Mouse (Mus musculus): ENCODE results near the gene Rnf10. TPM values are rescaled to one million over a fixed set of nuclear protein-coding genes. Genes with fewer than 3 reads are reported as not detected.
A peak's percentile ranks its signal among the peaks of the same experiment; 100 is the strongest.

The Rnf10 gene
- polyA plus RNA-seq, 1 experiment from 2014 or later = 160 TPM

DNA sequence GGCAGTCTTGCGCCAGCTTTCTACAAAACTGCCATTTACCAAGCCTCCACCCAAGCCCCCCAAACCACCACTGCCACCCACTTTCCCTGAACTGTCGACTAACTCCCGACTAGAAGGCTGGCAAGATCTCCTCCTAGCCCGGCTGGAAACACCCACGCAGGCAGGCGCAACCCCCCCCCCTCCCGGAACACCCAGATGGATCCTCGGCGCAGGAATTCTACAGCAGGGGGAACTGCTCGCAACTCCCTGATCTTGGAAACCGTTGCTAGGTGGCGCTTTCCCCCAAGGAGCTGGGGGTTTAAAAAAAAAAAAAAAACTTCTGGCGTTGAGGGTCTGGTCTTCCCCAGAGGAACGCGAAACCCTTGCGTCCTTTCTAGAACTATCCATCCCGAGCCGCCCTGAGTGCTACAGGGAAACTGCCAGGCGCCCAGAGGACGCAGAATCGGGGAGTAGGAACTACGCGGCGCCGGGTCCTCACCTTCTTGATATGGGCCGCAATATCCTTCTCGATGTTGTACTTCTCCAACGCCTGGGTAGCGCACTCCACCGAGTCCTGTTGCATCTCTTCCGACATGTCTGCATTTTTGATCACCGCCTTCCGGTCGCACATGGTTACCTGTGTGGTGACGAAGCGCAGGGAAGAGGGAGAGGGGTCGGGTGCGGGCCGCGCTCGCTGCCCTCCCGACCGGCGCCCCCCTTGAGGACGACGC lies 27.5 kb upstream of the Rnf10 start:
- Histone ChIP-seq H3K27ac (peak overlapping the region; percentile 95), H3K9me3 (no peaks in the 10 kb centered on the region), H3K36me3 (peaks cover 34% of the 10 kb centered on the region), H3K27me3 (peaks cover 11% of the 10 kb centered on the region), H3K4me1 (replicated peaks) (peaks cover 31% of the 10 kb centered on the region), H3K4me2 (replicated peaks) (peak overlapping the region; percentile 80), H3K4me3 (replicated peaks) (peak overlapping the region; percentile 91), H3K9ac (replicated peaks) (peak overlapping the region; percentile 91)
- WGBS = under 1% methylated on average over 44 of the region's 46 CpGs
- ATAC-seq = peak; percentile 59; the same call in 1 of the 2 replicates

DNA sequence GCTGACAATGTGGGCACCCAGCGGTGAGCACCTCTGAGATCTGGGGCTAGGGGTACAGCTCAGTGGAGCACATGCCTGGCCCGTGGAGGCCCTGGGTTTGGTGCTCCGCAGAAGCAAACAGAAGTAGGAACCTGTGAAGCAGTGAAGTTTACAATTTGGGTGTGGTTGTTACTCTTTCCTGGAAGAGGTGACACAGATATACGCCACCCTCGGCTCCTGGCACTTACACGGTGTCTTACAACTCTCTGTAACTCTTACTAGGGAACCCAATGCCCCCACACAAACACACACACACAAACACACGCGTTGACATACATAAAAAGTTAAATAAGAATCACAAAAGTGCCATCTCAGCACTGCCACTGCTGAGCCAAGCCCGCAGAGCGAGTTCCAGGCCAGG lies 23.6 kb upstream of the Rnf10 start:
- Histone ChIP-seq H3K27me3 (no peaks in the 10 kb centered on the region), H3K4me2 (replicated peaks) (no peak overlapping the region), H3K36me3 (peaks cover 60% of the 10 kb centered on the region), H3K27ac (0 out of 2 replicates have a peak overlapping the region, but pooled peaks have one; percentile 2), H3K9me3 (no peaks in the 10 kb centered on the region), H3K4me1 (replicated peaks) (peaks cover 24% of the 10 kb centered on the region), H3K4me3 (replicated peaks) (no peak overlapping the region), H3K9ac (replicated peaks) (no peak overlapping the region)
- no peak for ATAC-seq
- WGBS = 88% methylated on average over 10 of the region's 10 CpGs

DNA sequence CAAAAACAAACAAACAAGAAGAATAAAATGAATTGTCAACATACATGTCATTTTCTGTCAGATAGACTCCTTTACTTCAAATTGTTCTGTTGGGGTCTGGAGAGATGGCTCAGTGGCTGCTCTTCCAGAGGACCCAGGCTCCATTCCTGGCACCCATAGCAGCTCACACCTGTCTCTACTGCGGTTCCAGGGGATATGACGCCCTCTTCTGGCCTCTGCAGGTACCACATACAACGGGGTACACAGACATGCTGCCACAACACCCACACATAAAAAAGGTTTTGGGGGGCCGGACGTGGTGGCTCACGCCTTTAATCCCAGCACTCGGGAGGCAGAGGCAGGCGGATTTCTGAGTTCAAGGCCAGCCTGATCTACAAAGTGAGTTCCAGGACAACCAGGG lies 21.5 kb upstream of the Rnf10 start:
- no peak overlapping the region for H3K4me3 ChIP-seq (replicated peaks)
- H3K4me2 ChIP-seq (replicated peaks) = no peak overlapping the region
- no peak for ATAC-seq
- no peak overlapping the region for H3K9ac ChIP-seq (replicated peaks)
- no peaks in the 10 kb centered on the region for H3K27me3 ChIP-seq
- peaks cover 15% of the 10 kb centered on the region for H3K4me1 ChIP-seq (replicated peaks)
- peaks cover 79% of the 10 kb centered on the region for H3K36me3 ChIP-seq
- H3K9me3 ChIP-seq = no peaks in the 10 kb centered on the region
- no peak overlapping the region for H3K27ac ChIP-seq
- 91% methylated on average over 8 of the region's 8 CpGs for WGBS

DNA sequence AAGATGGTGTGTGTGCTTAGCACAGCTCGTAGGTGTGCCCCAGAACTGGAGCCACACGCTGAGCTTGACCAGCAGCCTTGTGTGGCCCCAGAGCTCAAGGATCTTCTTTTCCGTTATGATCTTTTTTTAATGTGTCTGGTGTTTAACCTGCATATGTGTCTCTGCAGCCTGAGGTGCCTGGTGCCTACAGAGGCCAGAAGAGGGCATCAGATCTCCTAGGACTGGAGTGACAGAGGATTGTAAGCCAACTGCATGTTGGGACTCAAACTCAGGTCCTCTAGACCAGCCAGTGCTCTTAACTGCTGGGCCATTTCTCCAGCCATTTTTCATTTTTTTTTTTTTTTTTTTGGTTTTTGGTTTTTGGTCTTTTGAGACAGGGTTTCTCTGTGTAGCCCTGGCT lies 12.0 kb upstream of the Rnf10 start:
- H3K27me3 ChIP-seq = no peaks in the 10 kb centered on the region
- no peak overlapping the region for H3K9ac ChIP-seq (replicated peaks)
- WGBS = 94% methylated on average over 3 of the region's 3 CpGs
- H3K4me2 ChIP-seq (replicated peaks) = no peak overlapping the region
- peaks cover 6% of the 10 kb centered on the region for H3K4me1 ChIP-seq (replicated peaks)
- no peaks in the 10 kb centered on the region for H3K9me3 ChIP-seq
- no peak overlapping the region for H3K4me3 ChIP-seq (replicated peaks)
- ATAC-seq = no peak
- peaks cover 48% of the 10 kb centered on the region for H3K36me3 ChIP-seq
- H3K27ac ChIP-seq = no peak overlapping the region

DNA sequence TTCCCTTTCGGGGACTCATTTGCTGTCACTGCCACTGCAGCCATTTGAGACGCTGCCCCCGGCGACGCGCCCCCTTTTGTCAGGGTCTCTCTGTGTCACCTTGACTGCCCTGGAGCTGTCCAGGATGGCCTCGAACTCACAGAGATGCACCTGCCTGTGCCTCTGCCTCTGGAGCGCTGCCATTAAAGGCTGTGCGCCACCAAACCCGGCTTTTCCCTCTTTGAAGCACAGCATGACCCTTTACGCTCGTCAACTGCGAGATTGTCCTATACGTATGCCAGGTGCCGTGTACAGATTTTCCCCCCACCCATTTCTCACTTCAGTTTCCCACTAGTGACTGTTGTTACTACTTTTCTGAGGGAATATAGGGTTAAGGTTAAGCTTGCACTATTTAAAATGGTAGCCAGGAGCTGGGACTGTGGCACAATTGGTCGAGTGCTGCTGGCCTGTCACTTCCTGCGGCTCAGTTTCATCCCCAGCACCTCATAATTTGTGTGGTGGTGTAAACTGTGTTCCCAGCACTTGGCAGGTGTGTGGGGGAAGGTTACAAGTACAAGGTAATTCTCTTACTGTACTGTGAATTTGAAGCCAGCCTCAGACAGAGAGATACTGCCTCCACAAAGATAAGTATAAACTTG lies 7.5 kb upstream of the Rnf10 start:
- whole genome bisulfite sequencing = 8% methylated on average over 17 of the region's 17 CpGs
- H3K27ac ChIP-seq = peak overlapping the region; percentile 60; the same call in 1 of the 2 replicates

DNA sequence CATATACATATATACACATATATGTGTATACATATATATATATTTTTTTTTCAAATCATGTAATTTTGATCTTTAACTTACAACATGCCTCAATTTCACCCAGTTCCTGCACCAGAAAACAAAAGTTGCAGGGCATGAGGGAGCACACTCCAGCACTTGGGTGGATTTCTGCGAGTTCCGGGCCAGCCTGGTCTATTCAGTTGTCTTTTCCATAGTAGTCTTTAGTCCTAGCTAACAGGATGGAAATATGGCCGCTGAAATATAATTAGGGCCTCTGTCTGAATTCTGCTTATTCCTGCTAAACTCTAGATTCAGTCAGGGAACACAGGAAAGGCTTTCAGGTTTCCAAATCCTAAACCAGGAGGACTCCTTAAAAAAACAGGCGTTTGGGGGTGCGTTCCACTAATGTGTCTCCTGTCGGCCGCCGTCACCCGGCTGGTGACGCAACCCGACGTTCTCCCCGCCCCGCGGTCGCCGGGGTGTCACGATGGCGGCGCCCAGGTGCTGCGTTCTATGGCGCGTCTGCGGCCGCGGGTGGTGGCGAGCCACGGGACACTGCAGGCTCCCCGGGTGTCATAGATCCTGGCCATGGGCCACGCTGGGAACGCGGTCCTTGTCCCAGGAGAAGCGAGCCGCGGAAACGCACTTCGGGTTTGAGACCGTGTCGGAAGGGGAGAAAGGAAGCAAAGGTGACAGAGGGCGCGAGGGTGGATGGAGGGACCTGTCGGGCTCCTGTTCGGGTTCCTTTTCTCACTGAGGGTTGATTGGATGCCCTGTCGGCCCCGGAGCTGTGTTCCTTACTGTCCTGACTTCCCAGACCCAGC lies 6.7 kb upstream of the Rnf10 start, which contains the start of gene Coq5:
Gene Coq5 (plus strand): TSS at position 441 of the 824 bp plus-strand sequence.
- WGBS = 3% methylated on average over 45 of the region's 45 CpGs
- Histone ChIP-seq H3K9ac (replicated peaks) (peak within 1 kb of the TSS; percentile 86), H3K27ac (peak within 1 kb of the TSS; percentile 60), H3K27me3 (no peaks in the 10 kb centered on the region), H3K36me3 (peaks cover 16% of the 10 kb centered on the region), H3K4me1 (replicated peaks) (peaks cover 6% of the 10 kb centered on the region), H3K4me3 (replicated peaks) (peak within 1 kb of the TSS; percentile 96), H3K9me3 (no peaks in the 10 kb centered on the region), H3K4me2 (replicated peaks) (peak within 1 kb of the TSS; percentile 97)
- peak; percentile 89 for ATAC-seq

More for the DNA sequence above, 7.5 kb upstream of the Rnf10 start:
- H3K36me3 ChIP-seq = peaks cover 22% of the 10 kb centered on the region
- peak overlapping the region; percentile 97 for H3K4me2 ChIP-seq (replicated peaks)
- H3K9ac ChIP-seq (replicated peaks) = peak overlapping the region; percentile 86
- peak; percentile 48 for ATAC-seq
- peaks cover 6% of the 10 kb centered on the region for H3K4me1 ChIP-seq (replicated peaks)
- no peaks in the 10 kb centered on the region for H3K27me3 ChIP-seq
- H3K9me3 ChIP-seq = no peaks in the 10 kb centered on the region
- H3K4me3 ChIP-seq (replicated peaks) = peak overlapping the region; percentile 96

DNA sequence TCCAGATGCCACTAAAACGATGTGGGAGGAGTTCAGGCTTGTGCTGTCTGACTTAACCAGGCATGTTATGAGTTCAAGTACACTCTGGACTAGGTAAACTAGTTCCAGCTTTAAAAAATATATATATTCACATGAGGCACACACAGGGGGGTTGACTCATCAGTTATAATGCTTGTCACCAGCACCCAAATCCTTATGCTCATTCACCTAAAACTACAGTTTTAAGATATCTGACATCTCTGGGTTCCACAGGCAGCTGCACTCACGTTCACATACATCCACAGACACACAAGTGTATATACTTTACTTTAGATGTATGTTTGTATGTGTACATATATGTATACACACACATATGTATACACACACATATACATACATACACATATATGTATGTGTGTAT lies 6.1 kb upstream of the Rnf10 start:
- Histone ChIP-seq H3K27ac (no peak overlapping the region), H3K27me3 (no peaks in the 10 kb centered on the region), H3K9me3 (no peaks in the 10 kb centered on the region), H3K9ac (replicated peaks) (no peak overlapping the region), H3K36me3 (peaks cover 10% of the 10 kb centered on the region), H3K4me2 (replicated peaks) (no peak overlapping the region), H3K4me3 (replicated peaks) (no peak overlapping the region), H3K4me1 (replicated peaks) (peaks cover 8% of the 10 kb centered on the region)
- peak; percentile 13; the same call in 1 of the 2 replicates for ATAC-seq
- WGBS = 64% methylated on average over 2 of the region's 2 CpGs

DNA sequence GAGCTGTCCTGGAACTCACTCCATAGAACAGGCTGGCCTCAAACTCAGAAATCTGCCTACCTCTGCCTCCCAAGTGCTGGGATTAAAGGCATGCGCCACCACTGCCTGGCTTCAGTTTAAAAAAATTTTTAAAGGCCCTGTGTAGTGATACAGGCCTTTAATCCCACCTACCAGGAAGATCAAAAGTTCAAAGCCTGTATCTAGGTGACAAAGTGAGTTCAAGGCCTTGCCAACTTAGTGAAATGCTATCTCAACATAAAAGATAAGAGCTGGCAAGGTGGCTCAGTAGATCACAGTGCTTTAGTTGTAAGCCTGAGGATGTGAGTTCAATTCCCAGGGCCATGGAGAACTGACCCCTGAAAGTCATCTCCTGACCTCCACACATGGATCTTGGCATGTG lies 5.4 kb upstream of the Rnf10 start:
- H3K27ac ChIP-seq = no peak overlapping the region
- H3K36me3 ChIP-seq = peaks cover 3% of the 10 kb centered on the region; the same call in 1 of the 2 replicates
- no peak for ATAC-seq
- H3K9ac ChIP-seq (replicated peaks) = no peak overlapping the region
- no peaks in the 10 kb centered on the region for H3K27me3 ChIP-seq
- no peaks in the 10 kb centered on the region for H3K9me3 ChIP-seq
- H3K4me3 ChIP-seq (replicated peaks) = no peak overlapping the region
- no peak overlapping the region for H3K4me2 ChIP-seq (replicated peaks)
- H3K4me1 ChIP-seq (replicated peaks) = peaks cover 16% of the 10 kb centered on the region
- WGBS = 83% methylated on average over 1 of the region's 1 CpGs

DNA sequence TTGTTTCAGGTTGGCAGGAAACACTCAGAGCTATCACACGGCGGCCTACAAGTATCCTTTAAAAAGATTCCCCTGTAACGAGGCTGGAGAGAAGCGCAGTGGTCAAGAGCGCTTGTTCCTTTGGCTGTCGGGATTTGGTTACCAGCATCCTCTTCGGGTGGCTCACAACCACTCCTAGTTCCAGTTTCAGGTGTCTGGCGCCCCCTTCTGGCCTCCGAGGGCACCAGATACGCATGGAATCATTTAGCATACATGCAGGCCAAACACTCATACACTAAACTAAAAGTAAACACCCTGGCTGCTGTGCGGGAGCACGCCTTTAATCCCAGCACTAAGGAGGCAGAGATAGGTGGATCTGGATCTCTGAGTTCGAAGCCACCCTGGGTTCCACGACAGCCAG lies 3.3 kb upstream of the Rnf10 start:
- no peak overlapping the region for H3K4me2 ChIP-seq (replicated peaks)
- peaks cover 23% of the 10 kb centered on the region for H3K4me1 ChIP-seq (replicated peaks)
- 31% methylated on average over 14 of the region's 14 CpGs for WGBS
- no peak overlapping the region for H3K27ac ChIP-seq
- no peaks in the 10 kb centered on the region for H3K27me3 ChIP-seq
- no peaks in the 10 kb centered on the region for H3K36me3 ChIP-seq
- H3K9ac ChIP-seq (replicated peaks) = no peak overlapping the region
- no peaks in the 10 kb centered on the region for H3K9me3 ChIP-seq
- ATAC-seq = no peak
- no peak overlapping the region for H3K4me3 ChIP-seq (replicated peaks)

DNA sequence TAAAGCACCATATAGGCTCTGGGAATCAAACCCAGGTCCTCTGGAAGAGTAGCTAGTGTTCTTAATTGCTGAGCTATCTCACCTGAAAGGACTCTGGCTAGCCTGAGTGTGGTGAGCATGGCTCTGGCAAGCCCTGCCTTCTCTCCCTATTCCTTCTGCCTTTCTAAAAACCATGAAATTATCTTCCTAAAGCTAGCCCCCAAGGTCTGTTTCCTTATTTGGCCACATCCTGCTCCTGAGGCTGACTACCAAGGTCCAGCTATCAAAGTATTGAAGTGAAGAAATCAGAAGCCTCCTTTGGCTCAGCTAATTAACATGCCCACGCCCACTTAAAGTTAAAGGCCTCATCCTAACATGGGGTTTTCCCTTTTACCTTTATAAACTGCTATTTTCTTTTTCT lies 2.1 kb upstream of the Rnf10 start:
- H3K27ac ChIP-seq = no peak overlapping the region
- 91% methylated on average over 1 of the region's 1 CpGs for WGBS
- peaks cover 29% of the 10 kb centered on the region for H3K4me1 ChIP-seq (replicated peaks)

DNA sequence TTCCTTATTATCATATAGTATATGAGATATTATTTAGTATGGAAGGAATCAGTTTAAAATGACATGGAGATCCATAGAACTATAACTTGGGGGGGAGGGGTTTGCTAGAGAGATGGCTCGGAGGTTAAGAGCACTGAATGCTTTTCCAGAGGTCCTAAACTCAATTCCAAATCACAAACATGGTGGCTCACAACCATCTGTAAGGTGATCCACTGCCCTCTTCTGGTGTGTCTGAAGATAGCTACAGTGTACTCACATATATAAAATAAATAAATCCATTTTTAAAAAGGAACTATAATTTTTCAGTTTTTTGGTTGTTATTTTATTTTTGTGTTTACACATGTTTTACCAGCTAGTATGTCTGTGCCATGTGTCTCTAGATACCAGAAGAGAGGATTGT lies 1.7 kb upstream of the Rnf10 start:
- H3K36me3 ChIP-seq = no peaks in the 10 kb centered on the region
- no peak for ATAC-seq
- H3K27me3 ChIP-seq = no peaks in the 10 kb centered on the region
- H3K4me3 ChIP-seq (replicated peaks) = no peak overlapping the region
- no peak overlapping the region for H3K9ac ChIP-seq (replicated peaks)
- no peaks in the 10 kb centered on the region for H3K9me3 ChIP-seq
- peaks cover 33% of the 10 kb centered on the region for H3K4me1 ChIP-seq (replicated peaks)
- H3K27ac ChIP-seq = no peak overlapping the region
- 71% methylated on average over 1 of the region's 1 CpGs for WGBS
- H3K4me2 ChIP-seq (replicated peaks) = no peak overlapping the region

More for the DNA sequence above, 2.1 kb upstream of the Rnf10 start:
- Histone ChIP-seq H3K4me2 (replicated peaks) (no peak overlapping the region), H3K27me3 (no peaks in the 10 kb centered on the region), H3K9me3 (no peaks in the 10 kb centered on the region), H3K4me3 (replicated peaks) (no peak overlapping the region), H3K36me3 (no peaks in the 10 kb centered on the region), H3K9ac (replicated peaks) (no peak overlapping the region)
- ATAC-seq = no peak
